Mouse (Mus musculus): ENCODE measurements around the gene Hbb-bs.
"Not testable (repeated sequence)": the region's sequence is repeated elsewhere in the genome, so short reads cannot be mapped to it uniquely, and the experiment has no call there.

The Hbb-bs gene

GRCm38 (mm10) chr7:103811223-103811845 lies 16.6 kb downstream of the Hbb-bs start:
- DNase-seq (ENCODE audit: low read depth, low spot score) = no peak

DNA sequence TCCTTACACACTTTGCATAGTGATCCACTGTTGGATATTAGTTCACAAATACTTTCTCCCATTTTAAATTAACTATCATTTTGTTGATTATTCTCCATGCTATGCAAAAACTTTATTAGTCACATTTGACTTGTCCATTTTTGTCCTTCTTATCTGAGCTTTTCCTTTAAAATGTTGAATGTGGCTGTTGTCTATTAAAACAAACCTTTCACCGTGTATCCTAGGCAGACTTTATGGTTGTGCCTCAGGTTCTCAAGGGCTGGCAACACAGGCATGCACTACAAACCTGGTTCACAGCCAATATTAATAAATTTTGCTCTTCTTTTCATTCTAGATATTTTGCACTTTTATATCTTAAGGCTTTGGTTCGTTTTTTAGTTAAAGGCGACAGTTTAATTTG lies 17.1 kb downstream of the Hbb-bs start:
- DNase-seq (ENCODE audit: low read depth, low spot score) = no peak

GRCm38 (mm10) chr7:103810296-103810695 lies 17.6 kb downstream of the Hbb-bs start:
- no peak for DNase-seq (ENCODE audit: low read depth, low spot score)

DNA sequence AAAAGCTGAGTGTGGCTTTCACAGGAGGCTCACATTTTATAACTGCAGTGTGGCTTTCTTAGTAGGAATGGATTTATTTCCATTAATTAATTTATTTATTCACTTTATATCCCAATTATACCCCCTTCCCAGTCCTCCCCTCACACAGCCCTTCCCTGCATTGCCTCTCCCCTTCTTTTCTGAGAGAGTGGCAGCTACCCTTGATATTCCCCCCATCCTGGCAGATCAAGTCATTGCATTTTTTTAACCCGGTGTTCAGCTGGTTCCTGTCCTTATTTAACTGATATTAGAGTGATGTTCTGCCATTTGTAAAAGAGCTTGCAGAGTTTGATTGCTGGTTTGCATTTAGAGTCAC lies 18.1 kb downstream of the Hbb-bs start:
- DNase-seq (ENCODE audit: low read depth, low spot score) = no peak

DNA sequence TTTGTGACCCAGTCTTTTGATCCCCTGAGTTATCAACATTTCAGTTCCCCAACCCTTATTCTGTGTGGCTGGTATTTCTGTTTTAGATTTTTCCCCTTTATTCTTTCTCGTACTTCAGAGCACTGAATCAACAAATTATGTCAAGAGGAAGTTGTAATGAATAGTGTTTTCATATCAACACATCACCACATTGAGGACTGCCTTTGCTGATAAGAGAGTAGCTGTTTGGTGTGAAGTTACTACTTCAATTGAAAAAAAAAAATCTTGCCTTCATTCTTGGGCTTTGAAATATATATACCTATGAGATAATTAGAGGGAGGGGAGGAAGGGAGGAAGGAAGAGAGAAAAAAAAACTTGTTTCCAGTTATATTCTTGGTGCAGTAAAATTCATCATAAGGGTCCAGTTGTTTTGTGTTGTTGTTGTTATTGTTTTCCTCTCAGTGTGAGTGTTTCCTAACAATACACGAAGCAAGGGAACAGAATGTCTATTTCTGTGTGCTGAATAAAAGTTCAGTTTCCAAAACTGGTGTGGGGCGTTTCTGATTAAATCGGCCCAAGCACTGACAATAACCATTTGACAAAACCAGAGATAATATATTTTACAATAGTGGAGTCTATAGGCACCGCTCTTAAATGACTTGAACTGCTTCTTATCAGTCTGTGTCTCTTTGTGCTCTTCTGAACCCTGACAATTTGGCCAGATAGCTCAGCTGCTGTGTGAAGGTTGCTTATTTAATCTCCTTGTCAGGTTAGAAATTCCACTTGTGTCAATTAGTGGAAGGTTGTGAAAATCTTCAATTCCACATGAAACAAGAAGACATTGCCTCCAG lies 18.7 kb downstream of the Hbb-bs start:
- no peak for DNase-seq (ENCODE audit: low read depth, low spot score)

- DNase-seq (ENCODE audit: low read depth, low spot score) = not testable (repeated sequence)
Measured at GRCm38 (mm10) chr7:103808120-103808519, 19.8 kb downstream of the Hbb-bs start.

DNA sequence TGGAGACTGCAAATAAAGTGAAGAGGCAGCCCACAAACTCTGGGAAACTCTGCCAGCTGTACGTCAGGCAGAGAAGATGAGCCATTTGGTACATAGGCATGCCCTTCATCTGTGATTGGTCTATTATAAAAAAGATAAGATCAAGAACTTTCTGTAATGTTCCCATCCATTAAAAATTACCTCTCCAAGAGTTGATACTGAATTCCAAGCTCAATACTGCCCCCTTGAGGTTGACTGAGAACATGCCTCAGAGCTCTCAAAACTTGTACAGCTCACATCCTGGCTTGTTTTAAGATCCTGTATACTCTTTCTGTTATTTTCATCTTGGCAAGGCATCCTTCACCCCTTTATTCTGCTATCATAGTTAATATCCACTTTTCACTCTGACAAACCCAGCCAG lies 21.0 kb downstream of the Hbb-bs start:
- peak; percentile 61 for DNase-seq (ENCODE audit: low read depth, low spot score)

GRCm38 (mm10) chr7:103792669-103793388 lies 35.1 kb downstream of the Hbb-bs start:
- DNase-seq (ENCODE audit: low read depth, low spot score) = peak; percentile 7

DNA sequence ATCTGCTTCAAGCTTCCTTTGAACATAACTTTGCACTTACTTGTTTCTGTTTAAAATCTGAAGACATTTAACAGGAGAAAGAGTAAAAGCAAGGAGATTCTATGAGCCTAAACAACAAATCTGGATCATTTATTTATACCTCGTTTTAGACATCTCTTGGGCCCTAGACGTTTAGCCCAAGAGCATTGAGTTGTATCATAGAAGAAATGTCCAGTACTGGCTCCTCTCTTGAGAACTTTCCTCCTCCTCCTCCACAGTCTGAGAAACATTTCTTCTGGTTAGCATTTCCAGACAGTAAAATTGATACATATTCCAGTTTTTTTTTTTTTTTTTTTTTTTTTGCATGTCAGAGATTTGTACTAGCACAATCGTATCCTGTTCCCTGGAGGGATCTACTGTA lies 36.2 kb downstream of the Hbb-bs start, which contains the start of gene Olfr67:
Gene Olfr67 (minus strand): TSS at position 101 of the 400 bp plus-strand sequence.
- no peak for DNase-seq (ENCODE audit: low read depth, low spot score)

GRCm38 (mm10) chr7:103779598-103779997 lies 48.3 kb downstream of the Hbb-bs start, which contains the start of gene Olfr68:
Gene Olfr68, minus strand, starts transcription at chr7:103779698.
- DNase-seq (ENCODE audit: low read depth, low spot score) = no peak

DNA sequence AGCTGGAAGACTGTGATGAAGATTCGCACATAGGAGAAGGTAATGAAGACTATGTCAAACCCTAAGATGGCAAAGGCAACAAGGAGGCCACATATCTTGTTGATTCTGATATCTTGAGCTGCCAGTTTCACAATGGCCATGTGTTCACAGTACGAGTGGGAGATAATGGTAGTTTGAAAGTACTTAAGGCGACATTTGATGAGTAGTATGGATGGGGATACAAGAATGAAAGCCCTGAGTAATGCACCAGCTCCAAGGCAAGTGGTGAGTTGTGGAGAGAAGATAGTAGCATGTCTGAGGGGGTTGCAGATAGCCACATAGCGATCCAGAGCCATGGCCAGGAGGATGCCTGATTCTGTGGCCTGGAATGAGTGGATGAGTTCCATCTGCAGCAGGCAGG lies 50.2 kb downstream of the Hbb-bs start:
- not testable (repeated sequence) for DNase-seq (ENCODE audit: low read depth, low spot score)
